Mouse (Mus musculus) left cerebral cortex, postnatal 36 days (tissue): ENCODE results near the gene Nepro. TPM values are rescaled to one million over a fixed set of nuclear protein-coding genes. Genes with fewer than 3 reads are reported as not detected.
A peak's percentile ranks its signal among the peaks of the same experiment; 100 is the strongest.

Experiments used
- DNase-seq, 2 experiments: peaks; one replicate each; pipeline ENCODE4 v3.0.0; 2021 to 2022; ENCODE audit warnings: low spot score in 2 of 2, mixed read lengths in 1 of 2
- intact Hi-C: fragments of 180-260 bp; cut with DNase I; formaldehyde crosslinking; loops from one replicate; pipeline ENCODE4 v1.15.1; 2025
- total RNA-seq, 2 experiments: library from RNA; stranded (reverse); gene quantifications; 2 replicates each; pipeline ENCODE4 v1.2.3; 2021

The Nepro gene
- total RNA-seq, result 1 to 10 TPM; 4.0 to 5.4 TPM

GRCm38 (mm10) chr16:44724083-44724787 is at the start of gene Nepro:
TSS of gene Nepro (plus strand) at chr16:44724301.
- intact Hi-C loops, result loop anchor here (10.0 kb wide), 1 partner anchor 371 kb away; the partner anchor contains the start of gene Ccdc80
- peak; percentile 97 to 98 for DNase-seq

- intact Hi-C loops, result no loop called here
- no peak for DNase-seq
These were observed 47.7 kb upstream of the Nepro start for GRCm38 (mm10) chr16:44676357-44676756.

DNA sequence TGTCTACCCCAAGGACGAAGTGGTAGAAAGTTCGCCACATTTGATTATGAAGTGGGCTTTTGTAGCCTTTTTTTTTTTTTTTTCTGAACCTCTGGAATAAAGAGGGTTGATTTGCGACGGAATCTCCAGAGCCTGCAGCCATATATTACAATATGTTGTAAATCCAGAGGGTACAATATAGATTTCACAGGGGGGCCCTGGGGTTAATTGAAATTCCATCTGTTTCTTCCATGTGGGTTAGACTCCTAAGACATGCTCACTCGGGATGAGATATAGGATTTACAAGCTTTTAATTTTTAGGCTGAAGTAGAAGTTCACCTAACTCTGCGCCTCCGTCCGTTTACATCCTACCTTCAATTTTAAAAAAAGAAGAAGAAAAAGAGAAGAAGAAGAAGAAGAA is 45.0 kb upstream of the Nepro start:
- no peak for DNase-seq
- intact Hi-C loops, result no loop called here

DNA sequence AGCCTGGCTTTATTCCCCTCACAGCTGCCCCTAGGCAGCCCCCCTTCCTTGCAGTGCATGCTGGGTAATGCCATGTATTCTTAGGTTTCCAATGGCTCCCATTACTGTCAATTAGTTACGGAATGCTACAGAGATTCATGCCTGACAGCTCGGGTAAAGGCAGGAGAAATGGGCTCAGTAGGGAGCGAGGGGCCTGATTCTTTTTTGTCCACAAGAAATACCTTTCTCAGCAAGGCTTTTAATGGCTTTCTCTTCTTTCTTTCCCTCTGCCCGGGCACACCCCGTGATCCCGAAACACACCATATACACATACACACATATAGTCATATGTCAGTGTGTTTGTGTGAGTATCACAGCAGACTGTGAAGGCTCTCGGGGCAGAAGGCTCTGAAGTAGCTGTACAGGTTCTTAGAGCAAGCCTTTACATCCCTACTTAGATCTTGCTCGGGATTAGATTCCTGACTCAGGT is 44.6 kb upstream of the Nepro start:
- DNase-seq, result no peak
- intact Hi-C loops, result no loop called here

DNA sequence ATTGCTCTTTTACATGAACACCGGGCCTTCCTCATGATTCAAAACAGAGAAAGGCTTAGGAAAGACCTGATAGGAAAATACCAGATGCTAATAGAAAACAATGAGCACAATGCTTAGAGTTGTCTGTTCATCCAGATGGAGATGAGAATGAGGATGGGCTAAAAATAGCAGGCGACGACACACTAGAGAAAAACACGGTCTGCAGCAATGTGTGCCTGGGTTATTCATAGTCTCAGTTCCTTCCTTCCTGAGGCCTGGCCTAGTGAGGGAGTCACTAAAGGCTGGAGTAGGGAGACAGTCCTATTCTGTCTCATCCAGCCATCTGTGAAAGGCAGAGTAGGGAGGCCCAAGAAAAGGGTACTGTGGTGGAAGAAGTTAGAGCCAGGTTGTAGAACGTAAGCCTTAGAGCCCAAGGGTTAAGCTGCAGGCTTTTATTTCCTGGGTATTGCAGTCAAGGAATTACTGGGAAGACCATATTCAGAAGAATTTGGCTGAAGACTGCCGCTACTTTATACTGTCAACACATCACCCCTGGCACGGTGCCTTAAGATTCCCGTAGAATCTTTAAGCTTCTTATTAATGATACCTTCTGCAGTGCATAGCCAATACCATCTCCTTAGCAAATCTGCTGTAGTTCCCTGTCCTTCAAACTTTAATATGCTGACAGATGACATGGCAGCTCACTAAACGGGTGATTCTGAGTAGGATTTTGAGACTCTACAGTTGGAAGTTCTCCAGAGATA is 43.2 kb upstream of the Nepro start:
- peak; percentile 14 to 40 for DNase-seq
- intact Hi-C loops, result loop anchor here (10.0 kb wide), 1 partner anchor 116 kb away; no protein-coding TSS in a partner anchor

DNA sequence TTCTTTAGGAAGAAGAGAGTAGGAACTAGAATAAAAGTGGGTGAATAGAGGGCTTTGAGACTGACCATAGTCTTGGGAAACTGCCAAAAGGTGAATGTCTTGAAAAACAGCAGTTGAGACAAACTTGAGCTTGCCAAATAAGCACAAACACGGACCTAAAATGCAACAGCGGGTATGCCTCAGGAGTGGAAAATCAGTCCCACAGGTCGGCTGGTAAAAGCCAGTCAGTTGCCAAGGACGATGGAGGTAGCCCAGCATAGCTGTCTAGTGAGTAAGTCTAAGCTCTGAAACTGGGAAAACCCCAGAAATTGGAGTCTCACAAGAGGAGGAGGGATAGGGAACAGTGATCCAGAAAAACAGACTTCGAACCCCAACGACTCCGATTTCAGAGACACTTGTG is 39.5 kb upstream of the Nepro start:
- DNase-seq, result no peak
- intact Hi-C loops, result loop anchor here (10.0 kb wide), 1 partner anchor 120 kb away; no protein-coding TSS in a partner anchor

DNA sequence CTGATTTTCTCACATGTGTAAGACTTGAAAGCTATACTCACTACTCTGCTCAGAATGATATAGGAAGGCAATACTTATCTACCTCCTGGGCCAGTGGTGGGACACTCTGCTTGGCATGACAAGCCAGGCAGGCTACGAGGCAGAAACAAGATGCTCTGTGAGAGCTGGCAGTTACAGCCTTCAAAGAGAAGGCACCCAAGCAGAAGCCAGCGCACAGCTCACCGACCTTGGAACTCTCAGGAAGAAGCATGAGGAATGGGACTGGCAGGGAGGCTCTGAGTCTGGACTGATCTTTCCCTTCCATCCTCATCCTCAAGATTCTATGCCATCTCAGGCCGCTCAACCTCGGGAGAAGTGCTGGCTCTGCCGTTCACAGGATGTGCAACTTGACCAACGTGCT is 38.7 kb upstream of the Nepro start:
- no peak for DNase-seq
- intact Hi-C loops, result loop anchor here (10.0 kb wide), 1 partner anchor 121 kb away; no protein-coding TSS in a partner anchor

DNA sequence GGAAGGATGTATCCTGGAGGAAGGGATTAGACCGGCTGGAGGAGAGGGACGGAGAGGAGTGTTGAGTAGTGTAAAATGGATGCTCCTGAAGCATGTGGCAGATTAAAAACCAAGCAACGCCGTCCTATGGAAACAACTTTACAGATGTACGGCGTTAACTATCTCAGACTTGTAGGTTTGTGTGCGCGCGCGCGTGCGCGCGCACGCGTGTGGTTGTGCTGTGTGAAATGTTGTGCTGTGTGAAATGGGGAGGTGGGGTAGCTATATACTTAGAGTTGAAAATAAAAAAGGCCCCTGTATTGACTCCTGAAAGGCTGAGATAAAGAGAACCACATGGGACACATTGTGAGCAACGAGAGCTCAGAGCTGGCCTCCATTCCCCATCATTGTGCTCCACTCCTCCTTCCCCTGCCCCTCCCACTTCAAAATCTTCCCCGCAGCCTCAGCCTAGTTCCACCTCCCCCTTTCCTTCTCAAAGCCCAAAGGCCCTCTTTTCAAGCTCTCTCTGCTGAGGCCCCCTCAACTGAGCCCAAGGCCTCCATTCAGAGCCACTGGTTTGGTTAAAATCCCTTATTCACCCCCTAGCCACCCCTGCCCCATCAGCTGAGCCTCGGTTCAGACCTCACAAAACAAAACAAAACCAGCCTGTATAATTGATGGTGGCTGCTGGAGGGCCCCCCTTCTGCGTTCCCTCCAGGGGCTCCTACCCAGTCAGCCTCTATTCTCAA is 36.9 kb upstream of the Nepro start:
- intact Hi-C loops, result loop anchor here (10.0 kb wide), 1 partner anchor 122 kb away; no protein-coding TSS in a partner anchor
- no peak for DNase-seq

DNA sequence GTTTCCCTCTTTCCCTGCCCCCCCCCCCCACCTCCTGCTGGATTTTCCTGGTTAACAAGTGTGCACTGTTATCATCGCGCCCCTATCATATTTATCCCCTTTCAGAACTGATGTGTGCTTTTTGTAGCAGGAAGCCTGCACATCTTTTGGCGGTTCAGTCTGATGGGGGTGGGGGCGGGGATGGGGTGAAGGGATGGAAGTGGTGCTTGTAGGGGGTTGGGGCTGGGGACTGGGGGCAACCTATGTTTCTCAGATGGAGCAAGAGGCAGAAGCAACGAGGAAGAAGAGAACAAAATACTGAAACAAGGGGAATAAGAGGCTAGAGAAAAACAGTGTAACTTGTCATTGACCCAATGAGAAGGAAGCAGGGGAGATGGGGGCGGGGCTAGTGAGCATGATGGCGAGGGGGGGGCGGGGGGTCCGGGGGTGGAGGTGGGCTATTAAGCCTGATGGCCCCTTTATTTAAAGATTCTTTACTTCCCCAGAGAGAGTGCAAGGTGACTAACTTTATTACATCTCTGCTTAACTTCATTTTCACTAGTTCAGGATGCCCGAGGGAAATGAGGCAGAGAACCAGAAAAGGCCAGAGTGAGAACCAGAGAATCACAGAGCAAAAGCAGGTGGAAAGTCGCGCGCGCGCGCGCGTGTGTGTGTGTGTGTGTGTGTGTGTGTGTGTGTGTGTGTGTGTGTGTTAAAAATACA is 36.2 kb upstream of the Nepro start:
- intact Hi-C loops, result loop anchor here (10.0 kb wide), 1 partner anchor 123 kb away; no protein-coding TSS in a partner anchor
- DNase-seq, result no peak

- intact Hi-C loops, result loop anchor here (10.0 kb wide), 1 partner anchor 124 kb away; no protein-coding TSS in a partner anchor
These were observed 35.6 kb upstream of the Nepro start for GRCm38 (mm10) chr16:44688507-44688906.

DNA sequence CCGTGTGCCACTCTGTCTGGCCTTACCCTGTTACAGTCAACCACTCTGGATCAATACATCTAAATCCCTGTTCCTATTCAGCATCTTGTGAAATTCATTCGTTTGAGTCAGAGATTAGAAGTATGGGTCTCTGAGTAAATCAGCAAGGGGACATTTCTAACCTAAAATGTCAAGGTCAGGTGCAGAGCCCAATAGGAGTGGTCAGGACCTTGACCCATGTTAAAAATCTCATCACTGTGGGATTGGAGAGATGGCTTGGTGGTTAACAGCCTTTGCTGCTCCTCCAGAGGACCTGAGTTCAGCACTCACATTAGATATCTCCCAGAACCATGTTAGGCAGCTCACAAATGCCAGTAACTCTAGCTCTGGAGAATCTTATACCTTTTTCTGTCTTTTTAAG is 33.6 kb upstream of the Nepro start:
- intact Hi-C loops, result no loop called here
- no peak for DNase-seq

More at GRCm38 (mm10) chr16:44688507-44688906, 35.6 kb upstream of the Nepro start:
- no peak for DNase-seq

DNA sequence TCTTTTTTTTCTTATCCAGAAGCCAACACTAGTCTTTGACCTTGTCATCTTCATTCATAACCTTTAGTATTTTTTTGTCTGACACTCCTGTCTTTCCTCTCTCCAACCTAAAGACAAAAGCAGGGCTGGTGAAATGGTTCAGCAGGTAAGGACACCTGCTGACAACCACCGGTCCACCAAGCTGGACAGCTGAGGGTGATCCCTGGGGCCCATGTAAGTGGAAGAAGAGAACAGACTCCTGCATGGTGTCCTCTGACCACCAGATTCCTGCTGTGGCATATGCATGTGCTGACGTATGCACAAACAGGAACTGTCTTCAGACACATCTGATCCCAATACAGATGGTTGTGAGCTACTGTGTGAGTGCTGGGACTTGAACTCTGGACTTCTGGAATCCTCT is 33.0 kb upstream of the Nepro start:
- DNase-seq, result no peak
- intact Hi-C loops, result no loop called here

GRCm38 (mm10) chr16:44691561-44692141 is 32.5 kb upstream of the Nepro start:
- DNase-seq, result peak; percentile 56 to 57
- intact Hi-C loops, result no loop called here

DNA sequence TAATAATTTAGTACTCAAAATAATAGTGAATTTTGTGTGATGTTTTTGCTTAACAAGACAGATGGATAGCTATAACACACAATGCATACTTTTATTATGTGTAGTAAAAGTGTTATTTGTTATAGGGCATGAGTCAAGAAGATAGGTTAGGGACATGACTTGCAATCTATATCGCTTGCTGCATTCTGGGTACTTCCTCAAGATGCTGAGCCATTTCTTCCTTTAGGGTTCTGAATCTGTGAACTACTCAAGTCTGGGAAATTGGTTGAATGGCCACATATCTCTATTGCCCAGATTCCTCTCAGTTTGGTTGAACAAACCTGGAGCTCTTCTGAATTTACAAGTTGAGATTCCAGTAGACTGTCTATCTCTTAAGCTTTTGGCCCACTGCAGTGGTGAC is 31.6 kb upstream of the Nepro start:
- no peak for DNase-seq
- intact Hi-C loops, result no loop called here

DNA sequence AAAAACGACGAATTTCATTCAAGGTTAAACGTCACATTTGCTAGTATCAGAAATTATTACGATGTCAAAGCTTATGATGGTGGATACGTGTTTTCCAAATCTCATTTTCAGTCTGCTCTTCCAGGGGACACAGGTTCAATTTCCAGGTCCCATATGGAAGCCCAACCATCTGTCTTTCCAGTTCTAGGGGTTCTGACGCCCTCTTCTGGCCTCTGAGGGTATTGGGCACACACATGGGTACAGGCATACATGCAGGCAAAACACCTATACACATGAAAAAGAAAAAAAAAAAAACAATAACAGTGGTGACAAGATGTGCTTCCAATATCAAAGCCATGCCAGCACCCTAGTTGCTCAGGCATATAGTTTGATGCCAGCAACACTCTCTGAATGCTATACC is 30.4 kb upstream of the Nepro start:
- DNase-seq, result no peak
- intact Hi-C loops, result no loop called here

GRCm38 (mm10) chr16:44695214-44695858 is 28.8 kb upstream of the Nepro start:
- DNase-seq, result no peak
- intact Hi-C loops, result no loop called here

DNA sequence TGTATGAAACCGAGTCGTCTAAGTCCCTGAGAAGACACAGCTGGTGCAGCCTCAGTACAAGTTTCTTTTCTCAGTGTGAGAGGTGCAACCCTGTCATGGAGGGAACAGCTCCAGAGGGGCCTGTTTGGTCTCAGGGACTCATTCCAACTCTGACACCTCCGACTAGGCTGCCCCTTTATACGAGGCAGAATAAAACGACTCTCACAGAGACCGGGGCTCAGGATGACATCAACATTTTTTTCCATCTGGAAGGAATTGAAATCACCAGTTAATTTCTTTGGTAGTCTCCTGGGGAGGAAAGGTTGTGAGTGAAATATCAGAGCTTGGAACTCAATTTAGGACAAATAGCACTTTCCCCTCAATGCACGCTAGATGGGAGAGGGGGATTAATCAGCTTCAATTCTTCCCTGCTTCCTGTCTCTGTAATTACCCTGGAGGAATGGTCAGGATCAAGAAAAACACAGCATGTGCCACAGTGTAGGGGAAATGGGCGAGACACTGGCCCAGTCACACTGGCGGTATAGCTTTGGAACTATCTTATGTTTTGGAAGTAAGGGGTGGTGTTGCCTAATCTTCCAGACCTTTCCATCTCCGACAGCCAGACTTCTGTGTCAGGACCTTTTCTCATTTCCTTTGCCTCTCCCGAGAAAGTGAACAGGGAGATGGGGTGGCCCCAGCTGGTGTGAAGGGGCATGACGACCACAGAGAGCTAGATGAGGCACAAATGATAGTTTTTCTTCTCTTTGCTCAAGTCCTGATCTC is 28.1 kb upstream of the Nepro start:
- intact Hi-C loops, result no loop called here
- no peak for DNase-seq
